Mouse (Mus musculus): ENCODE measurements around the gene Olfr1458.

DNA sequence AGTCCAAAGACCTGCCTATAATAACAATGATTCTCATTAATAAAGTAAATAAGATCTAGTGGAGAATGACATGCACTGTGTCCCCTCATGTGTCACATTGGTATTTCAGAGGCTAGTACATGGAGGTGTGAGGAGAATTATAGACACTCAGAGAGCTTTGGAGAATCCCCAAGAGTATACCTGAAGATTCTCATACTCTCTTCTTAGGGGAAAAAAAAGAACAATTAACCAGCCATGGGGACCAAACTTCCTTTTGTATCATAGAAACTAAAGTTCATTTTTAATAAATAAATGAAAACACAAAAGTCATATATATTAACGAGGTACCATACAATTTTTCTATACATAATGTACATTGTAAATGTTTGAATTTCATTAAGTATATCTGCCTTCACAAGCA is 42.9 kb upstream of the Olfr1458 start, which contains the start of gene Olfr1459:
- TF ChIP-seq FLI1 (IDR thresholded peaks at IDR 0.05; ENCODE audit: low read length) (no peak), GATA1 (IDR thresholded peaks at IDR 0.05; ENCODE audit: borderline replicate concordance, low read length) (no peak)
